Mouse (Mus musculus) thymus, postnatal 4 days (tissue): Measurements from ENCODE around the gene Banp.

Experiments
- DNase-seq: peaks from one replicate; pipeline ENCODE4 v3.0.0; 2021

Gene Banp

DNA sequence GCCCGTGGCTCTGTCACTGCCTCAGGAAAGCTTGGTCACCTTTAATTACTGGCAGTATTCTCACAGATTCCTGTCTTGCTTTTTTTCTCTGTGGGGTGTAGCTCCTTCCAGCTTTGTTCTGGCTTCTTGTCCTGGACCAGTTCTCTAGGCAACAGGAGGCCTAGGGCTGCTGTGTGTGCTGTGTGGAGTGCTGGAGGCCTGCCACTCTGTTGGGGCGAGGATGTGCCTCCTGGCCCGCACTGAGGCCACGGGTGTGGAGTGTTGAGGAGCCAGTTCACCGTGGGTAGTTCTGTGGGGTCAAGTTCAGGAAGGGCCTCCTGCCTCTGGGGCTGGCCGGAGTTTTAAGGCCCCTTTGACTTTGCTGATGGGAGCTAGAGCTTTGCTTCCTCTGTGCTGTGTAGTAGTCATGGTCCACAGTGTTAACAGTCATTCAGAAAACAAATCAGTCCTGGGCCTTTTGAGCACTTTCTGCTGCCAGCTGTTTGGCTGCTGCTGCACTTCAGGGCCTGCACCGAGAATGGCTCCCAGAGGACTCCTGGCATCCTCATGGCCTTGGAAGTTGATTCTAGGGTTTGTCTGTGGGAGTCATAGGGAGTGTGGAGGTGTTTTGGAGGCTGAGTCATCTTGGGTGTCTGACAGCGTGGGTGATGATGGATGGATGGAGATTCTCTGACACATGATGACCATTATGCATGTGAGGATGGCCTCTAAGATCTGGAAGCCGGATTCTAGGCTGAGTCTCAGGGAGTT, 41.1 kb downstream of the Banp start:
- no peak for DNase-seq

DNA sequence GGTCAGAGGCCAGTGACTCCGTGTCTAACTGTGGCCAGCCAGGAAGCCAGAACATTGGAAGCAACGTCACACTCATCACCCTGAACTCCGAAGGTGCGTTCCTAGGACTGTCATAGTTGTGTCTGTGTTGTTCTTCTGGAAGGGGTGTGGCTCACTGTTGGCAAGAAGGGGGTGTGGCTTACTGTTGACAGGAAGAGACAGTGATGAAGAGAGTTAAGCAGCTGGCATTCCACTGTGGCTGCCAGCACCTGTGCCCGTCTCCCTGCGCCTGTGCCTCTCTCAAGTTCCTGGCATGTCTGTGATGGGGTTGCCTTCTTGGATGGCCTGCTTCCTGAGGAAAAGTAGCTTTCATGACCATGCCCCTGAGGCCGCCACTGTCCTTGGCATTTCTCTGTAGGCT, 42.1 kb downstream of the Banp start:
- DNase-seq, result no peak

DNA sequence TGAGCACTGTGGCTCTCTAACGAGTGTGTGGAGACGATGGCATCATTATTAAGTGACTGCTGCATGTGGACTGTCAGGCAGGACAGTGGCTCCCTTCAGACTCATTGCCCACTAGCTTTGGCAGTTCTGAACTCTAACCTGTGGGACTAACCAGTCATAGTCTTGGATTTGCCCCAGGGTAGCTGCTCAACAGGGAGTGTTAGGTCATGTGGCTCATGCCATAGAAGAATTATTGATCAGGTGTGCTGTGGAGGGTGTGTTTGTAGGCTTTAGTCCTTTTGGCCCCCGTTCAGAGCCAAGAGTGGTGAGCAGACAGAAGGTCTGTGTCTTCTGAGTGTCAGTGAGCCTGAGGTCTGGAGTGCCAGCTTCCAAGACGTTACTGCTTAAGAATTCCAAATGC, 43.4 kb downstream of the Banp start:
- no peak for DNase-seq

DNA sequence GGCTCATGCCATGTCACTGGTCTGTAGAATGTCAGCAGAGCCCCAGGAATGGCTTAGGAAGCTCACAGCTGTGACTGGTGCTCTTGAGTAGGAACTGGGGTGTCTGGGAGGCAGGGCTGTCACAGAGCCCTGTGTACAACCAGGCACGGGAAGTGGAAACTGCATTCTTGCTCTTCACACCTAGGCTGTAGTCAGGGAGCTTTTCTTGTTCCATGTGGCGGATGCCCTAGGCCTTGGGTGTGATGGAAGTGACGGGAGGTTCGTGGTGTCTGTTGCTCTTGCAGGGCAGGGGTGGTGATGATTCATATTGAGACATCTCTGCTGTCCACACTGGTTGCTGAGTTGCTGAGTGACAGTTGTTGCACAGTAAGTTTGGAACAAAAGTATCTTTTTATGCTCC, 45.6 kb downstream of the Banp start:
- DNase-seq, result no peak

DNA sequence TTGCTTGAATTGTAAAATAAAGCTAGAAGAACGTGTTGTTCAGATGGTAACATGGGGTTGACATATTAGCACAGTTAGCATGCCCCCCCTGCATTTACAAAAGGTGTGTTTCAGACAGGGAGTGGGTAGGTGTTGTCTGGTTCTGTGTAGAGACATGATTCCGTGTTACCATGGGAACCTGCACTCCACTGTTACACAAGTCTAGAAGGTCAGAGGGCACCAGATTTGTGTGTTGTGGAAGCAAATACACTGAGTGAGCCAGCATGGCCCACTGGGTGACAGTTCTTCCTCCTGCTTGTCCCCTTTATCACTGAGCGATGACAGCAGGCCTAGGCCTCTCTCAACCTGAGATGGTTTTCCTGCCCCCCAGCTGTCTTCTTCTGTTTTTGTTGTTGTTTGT, 46.3 kb downstream of the Banp start:
- no peak for DNase-seq

DNA sequence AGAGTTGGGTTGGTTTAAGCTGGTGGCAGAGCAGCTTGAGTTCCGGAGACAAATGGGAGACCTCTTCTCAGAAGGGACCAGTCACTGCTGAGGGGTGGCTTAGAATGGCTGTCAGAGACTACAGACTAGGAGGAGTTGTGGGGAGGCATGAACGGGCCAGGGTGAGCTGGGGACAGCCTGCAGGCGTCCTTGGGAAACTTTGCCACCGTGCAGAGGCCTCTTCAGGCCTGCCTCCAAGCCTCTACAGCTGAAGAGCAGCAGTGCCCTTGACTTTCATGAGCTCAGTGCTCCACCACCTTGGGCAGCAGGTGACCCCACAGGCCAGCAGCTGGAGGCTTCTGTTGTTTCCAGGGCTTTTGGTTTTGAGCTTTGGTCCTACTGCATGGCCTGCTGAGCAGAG, 49.1 kb downstream of the Banp start:
- DNase-seq, result no peak

DNA sequence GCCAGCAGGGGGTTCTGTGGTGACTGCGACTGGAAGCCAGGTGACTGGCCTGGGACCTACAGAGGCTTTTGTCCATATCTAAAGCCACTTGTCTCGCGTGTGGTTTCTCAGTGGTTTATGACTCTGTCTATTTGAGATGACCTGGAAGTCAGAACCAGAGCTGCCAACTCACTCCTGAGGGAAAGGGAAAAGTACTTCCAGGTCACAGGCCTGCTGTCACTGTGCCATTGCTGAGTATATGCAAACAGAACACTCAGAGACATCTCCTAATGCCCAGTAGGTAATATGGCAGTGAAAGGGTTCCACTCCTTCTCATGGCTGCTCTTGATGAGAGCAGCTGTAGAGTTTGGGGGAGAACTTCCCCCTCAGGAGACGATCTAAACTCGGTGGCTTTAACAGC, 49.7 kb downstream of the Banp start:
- no peak for DNase-seq

DNA sequence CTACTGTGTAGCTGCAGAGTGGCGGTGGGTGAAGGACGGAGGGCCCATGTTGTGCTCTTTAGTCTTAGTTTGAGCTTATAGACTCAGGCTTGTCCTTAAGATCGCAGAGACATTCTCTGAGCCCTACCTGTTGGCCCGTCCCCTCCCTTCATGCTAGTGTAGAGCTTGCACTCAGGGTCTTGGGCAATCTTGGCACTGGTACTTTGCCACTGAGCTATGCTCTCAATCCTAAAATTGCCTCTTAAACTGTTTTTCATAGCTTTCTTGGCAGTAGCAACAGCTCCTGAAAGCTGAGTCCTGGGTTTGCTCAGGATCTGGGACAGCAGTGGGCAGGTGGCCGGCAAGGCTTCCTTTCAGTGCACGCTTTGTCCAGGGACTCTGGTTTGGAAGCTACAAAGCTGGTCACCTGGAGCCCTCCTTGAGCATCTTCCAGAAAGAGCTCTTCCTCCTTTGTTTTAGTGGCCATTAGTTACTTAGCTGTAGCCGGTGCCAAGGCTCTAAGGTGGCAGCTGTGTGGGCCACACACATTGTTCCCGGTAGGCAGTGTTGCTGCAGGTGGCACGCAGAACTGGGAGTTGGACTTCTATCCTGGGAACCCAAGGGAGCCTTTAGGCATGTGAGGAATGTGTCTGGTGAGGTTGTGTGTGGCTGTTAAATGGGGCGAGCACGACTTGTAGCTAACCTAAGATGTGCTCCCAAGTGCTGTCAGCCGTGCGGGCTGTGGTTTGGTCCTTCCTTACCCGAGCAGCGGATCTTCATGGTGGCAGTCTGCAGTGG, 52.0 kb downstream of the Banp start:
- no peak for DNase-seq

DNA sequence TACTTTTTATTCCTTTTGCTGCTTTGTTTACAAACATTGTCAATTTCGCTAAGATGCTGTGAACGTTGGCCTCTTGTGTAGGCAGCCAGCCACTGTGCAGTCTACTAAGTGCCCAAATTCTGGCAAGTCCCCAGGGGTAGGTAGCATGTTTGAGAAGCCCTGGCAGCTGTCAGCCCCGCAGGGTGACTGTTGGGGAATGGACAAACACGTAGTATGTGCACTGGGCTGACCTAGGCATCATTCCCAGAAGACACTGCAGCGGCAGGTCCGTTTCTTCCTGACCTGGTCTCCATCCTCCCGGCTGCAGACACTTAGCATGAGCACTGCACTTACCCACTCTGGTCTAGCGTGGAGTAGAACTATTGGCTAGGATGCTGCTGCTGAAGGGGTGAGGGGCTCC, 54.1 kb downstream of the Banp start:
- DNase-seq, result no peak

DNA sequence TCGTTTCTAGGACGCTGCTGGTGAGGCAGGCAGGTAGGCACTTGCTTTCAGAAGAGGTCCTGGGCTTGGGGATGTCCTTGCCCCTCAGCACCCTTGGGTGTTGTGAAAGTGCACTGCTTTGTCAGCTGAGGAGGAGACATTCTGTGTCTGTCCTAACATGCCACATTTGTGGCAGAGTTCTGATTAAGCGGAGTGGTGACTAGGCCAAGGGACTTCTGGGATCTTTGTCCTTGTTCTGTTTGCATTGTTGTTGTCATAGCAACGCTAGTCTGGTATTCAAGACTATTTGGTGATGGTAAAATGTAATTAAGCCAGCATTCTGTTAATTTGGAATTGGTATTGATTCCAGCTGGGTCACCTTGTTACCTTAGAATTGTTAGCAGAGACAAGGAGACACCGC, 54.6 kb downstream of the Banp start:
- no peak for DNase-seq

DNA sequence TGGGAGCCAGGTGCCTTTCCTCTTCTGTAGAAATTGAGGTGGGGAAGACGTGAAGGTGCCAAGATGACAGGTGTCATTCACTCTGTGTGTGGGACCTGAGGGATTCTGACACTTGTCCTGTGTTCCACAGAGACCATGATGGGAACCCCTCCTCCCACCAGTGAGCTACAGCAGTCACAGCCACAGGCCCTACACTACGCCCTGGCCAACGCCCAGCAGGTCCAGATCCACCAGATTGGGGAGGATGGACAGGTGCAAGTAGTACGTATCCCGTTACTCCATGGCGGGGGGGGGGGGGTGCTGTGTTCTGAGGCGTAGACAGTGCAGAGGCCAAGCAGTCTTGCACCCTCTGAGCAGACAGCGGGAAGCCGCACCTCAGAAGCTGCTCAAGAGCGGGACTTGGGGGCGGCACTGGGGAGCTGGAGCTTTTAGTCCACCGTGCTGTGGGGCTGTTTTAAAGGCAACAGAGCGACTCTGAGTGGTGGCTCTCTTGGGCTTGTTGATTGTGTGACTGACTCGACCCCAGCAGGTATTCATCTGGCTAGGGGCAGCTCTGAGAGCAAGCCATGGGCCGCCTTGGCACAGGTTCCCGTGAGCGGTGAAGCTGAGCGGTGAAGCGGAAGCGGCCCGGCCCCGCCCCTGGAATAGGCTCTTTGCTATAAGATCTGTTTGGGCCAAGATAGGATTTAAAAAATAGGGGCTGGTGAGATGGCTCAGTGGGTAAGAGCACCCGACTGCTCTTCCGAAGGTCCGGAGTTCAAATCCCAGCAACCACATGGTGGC, 56.1 kb downstream of the Banp start:
- no peak for DNase-seq

DNA sequence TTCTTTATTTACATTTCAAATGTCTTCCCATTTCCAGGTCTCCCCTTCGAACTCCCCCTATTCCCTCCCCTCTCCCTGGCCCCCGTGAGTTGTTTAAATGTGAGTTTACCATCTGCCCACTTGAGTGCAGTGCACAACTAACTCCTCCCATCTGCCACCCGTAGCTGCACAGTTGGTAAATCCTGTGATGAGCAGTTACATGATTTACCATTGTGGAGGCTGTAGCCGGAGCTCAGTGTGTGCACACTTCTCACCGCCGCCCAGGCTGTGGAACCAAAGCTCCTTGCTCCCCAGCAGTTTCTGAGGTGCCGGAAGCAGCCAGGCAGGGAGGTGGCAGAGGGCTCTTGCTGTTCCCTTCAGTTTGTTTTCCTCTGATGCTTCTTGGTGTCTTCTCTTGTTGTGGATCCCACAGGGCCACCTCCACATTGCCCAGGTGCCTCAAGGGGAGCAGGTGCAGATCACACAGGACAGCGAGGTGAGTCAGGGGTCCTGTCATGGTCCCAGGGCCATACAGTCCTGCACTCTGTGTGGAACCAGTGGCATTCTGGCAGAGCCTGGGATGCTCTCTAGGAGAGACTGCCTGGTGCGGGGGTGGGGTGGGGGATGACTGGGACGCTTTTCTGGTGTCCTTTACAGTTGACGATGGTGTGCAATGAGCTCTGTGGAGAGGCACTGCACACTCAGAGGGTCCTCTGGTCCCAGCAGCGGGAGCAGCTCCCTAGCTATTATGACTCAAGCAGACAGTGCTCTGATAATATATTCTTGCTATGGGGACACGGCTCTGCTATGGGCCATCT, 57.3 kb downstream of the Banp start:
- no peak for DNase-seq

DNA sequence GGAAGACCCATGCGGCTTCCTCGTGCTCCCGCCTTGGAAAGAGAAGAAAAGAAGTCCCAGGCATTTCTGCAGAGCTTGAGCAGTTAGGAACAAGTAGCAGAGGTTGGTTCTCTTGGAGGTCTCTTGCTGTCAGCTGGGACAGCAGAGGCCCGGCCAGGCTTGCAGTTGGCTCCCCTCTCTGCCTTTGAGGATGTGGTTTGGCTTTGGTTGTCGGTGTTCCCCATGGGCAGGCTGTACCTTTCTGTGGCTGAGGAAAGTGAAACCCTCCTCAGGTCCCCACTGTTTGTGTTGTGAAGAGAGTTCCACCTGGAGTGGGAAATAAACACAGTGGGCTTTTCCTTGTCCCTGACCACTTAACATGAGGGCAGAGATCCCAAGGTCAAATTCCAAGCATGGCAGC, 58.8 kb downstream of the Banp start:
- DNase-seq, result no peak

DNA sequence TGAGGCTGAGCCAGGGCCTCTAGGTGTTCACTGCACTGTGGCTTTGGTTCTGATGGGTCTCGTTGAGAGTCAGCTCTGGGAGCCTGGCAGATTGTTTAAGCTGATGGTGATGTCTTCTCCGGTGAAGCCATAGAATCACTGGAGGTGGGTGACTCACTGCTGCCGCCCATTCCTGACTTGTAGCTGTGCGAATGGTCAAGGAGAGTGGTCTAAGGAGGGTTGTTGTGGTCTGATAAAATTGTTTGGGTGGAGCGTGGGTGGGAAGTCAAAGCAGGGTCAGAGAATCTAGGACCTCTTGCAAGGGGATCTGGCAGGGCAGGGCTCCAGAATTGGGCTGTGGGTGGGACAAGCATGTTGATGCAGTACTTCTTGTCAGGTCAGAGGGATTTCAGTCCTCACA, 61.1 kb downstream of the Banp start:
- no peak for DNase-seq

DNA sequence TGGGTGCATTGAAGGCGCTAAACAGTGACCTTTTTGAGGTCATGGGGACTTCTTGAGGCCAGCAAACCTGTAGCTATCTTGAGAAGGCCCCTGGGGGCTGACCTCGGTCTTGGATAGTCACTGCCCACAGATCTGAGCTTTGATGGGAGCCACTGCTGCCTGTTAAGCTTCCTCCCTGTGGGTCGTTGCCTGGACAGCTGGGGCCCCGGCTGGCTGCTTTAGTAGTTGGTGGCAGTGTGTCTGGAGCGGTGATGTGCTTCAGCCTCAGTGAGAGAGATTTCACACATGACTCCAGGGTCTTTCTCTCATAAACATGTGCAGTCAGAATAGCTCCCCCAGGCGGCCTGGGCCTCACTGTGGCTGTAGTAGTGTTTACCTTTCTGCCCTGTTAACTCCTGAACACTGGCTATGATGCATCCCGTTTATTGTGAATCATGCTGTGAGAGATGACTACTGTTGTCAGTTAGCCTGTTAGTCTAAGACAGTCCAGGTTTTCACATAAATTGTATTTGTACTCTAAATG, 61.6 kb downstream of the Banp start:
- DNase-seq, result peak; percentile 32

DNA sequence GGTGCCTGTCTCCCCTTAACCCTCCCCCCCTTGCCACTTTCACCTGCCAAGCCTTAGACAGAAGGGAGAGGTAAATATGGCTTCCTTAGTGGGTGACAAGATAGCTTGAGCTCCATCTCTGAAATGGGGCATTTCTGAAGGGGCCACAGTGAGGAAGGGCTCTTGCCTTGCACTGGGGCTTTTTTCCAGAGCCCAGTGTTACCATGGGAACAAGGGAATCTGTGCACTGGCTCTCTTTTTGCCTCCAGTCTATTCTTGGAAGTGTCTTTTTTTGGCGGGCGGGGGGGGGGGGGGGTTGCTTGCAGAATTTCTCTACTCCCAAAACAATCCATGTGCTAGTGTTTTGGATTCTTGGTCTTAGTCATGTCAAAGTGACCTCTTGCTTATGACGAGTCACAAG, 65.1 kb downstream of the Banp start:
- DNase-seq, result no peak

DNA sequence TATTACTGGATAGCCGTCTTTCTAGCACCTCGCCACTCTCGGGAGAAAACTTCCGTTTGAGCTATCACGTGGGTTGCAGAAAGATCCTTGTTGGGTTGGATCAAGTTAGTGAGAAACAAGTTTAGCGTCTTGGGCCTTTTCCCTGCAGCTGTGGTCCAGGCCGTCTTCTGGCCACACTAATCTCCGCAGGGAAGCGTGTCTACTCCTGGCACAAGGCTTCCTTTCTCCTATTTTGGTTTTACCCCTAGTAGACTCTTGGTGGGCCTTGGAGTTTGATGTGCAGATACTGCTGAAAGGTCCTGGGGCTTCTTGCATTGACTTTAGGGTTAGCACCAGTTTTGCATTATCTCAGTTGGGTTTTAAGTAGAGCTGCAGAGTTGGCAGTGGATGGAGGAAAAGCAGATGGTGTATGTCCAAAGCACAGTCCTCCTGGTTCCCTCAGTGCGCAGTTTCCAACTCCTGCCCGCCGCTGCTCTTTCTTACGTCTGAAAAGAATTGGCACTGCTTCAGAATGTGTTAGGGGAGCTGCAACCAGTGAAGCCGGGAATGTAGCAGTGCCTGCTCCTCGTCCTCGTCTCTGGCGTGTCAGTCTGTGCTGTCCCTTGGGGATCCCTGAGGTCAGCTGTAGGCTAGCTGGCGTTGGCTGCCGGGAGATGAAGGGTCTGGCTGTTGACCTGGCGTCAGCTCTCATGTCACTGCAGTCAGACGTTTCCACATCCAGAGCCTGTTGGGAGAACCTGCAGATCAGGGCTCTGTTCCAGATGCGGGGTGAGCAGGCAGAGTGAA, 68.7 kb downstream of the Banp start:
- no peak for DNase-seq

DNA sequence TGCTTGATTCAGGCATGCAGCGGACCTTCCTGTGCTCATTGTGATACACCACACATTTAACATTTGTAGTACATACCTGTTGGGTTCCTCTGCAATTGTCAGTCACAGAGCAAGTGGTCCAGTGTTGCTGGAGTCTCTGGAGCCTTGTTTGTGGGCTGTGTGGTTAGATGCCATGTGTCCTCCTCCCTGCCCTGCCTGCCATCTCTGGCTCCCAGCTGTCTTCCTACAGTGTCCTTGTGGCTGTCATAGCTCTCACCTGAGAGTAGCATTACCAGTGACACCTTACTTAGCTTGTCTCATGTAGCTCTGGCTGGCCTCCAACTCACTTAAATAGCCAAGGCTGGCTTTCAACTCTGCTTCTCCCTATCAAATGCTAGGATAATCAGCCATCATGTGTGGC, 69.6 kb downstream of the Banp start:
- no peak for DNase-seq

DNA sequence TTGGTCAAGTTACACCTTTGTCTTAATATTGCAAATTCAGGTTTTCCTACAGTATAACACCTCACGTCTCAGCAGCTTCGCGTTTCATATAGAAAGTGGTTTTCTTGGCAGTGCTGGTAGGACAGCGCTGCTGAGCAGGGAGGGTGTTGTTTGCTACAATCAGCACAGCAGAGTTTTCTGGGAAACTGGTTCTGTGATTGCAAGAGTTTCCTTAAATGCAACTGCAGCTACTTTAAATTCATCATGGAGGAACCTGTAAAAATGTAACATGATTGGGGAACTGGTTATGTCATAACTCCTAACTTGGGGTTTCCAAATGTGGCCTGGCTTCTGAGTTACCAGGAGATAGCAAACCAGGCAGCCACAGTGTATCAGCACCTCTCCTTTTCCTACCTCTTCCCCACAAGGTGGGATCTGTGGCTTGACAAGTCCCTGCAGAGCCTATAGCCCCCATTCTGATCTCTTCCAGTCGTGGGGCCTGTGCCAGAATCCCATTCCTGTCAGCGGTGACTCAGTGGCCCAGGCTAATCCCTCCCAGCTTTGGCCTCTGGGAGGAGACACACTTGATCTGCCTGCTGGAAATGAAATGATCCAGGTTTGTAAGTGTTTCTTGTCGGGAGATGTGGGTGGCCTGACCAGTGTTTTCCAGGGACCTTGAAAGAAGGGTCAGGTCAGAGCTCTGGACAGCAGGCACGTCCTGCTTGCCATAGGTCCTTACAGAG, 70.7 kb downstream of the Banp start:
- no peak for DNase-seq

DNA sequence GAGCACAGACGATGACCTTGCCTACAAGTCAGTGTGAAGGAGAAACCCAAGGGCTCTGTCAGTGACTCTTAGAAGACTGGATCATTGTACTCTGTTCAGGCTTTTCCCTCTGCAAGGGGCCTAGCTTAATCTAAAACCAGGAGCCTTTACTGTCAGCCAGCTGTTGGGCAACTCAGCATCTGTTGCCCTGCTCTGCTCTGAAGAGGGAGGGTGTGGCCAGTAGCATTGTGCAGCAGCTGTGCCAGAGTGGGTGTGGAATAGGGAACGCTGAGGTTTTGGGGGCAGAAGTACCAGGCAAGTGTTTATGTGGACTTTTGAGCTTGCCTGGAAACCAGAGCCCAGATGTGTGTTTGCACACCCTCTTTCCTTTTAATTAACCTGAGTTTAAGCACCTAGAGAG, 72.2 kb downstream of the Banp start:
- DNase-seq, result no peak

DNA sequence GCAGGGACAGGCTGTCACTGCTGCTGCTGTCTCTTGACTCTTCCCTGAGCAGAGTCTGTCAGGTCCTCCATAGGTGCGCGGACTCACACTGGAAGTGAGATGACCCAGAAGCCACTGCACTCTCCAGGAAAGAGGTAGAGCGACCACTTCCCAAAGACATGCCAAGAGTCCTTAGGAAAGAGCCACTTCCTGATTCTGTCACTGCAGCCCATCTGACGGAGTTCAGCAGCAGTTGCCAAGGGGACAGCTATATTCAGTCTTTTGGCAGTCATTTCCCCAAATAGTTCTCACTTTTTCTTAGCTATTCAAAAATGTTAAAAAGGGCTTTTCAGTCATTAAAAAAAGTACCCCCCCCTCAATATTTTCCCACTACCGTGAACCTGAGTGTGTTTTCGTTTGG, 72.7 kb downstream of the Banp start:
- no peak for DNase-seq
